Mouse (Mus musculus): ENCODE measurements around the gene Atp11a.

DNA sequence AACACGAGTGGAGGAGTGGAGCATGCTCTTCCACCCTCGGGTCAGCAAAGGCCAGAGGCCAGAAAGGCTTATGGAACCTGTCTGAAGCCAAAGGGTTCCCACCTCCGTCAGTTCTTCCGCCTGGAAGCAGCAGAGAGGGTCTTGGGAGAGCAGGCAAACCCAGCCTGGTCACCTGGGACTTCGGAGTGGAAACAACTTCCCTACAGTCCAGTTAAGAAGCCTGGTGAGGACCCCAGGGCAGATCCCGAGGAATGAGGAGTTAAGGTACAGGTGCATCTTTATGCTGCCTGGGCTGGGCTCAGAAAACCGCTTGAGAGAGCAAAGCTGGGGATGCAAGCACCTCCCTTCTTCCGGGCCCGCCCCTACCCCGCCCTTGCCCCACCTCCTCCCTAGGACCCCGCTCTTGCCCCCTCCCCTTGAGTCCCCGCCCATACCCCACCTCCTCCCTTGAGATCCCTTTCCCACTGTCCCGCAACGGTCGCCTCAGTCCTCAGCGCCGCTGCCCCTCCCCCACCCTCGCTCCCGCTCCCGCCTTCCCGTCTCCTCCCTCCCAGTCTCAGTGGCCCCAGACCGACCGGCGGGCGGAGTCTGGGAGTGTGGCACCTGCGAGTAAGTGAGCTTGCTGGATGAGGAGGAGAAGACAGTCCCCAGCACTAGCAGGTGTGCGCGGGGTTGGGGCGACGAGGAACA lies 116.7 kb downstream of the Atp11a start, which contains the start of gene Mcf2l:
- TF ChIP-seq POLR2A (IDR thresholded peaks at IDR 0.05; ENCODE audit: extremely low read depth, insufficient read depth, low read length) (no peak), CTCF (IDR thresholded peaks at IDR 0.05; ENCODE audit: extremely low read depth, insufficient read depth, low read length) (no peak)

Measured in cortical plate, adult 2 months (tissue).